Mouse (Mus musculus): ENCODE measurements at regions not wholly inside any gene's neighbourhood (a gene's known extent, or its start where the extent isn't known, plus 50 kb on each side); places are given as distances from the start of the nearest gene placed in this dataset.

DNA sequence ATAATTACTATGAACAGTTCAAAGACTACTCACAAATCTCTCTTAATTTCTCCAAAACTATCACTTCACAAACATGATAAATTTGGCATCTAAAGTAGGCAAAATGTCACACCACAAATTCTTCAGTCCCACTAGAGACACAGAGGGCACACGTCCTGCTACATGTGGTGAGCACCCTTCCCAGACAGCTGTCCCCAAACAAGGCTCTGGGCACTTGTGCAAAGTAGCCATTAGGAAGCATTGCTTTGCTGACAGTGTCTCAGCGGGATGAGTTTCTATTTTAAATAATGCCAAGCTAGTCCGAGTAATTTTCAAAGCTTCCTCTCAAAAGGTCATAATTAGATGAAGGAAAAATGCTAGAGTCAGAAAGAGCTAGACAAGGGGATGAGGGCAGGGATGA is 169.1 kb upstream of the Fn1 start:
- Histone ChIP-seq H3K36me3 (ENCODE audit: control insufficient read depth, insufficient read depth, low read length) (no peaks in the 10 kb centered on the region), H3K4me1 (ENCODE audit: control insufficient read depth, insufficient read depth, low read length) (no peaks in the 10 kb centered on the region), H3K27me3 (ENCODE audit: control insufficient read depth, insufficient read depth, low read length) (no peaks in the 10 kb centered on the region), H3K27ac (no peak overlapping the region), H3K4me3 (no peak overlapping the region), H3K9ac (ENCODE audit: low read depth, low read length) (no peak overlapping the region), H3K79me2 (replicated peaks; ENCODE audit: control insufficient read depth, insufficient read depth, low read length) (no peaks in the 10 kb centered on the region)
- no peak for TF ChIP-seq EP300 (IDR thresholded peaks at IDR 0.05; ENCODE audit: insufficient read depth, low read depth, low read length)
- TF ChIP-seq CTCF (IDR thresholded peaks at IDR 0.05), result no peak
- no peak for TF ChIP-seq POLR2A (IDR thresholded peaks at IDR 0.05; ENCODE audit: insufficient read depth, low read depth, low read length)
- no peak for DNase-seq
- intact Hi-C loops (cut with DNase I), result no loop called here
- WGBS, result 47% methylated on average over 3 of the region's 3 CpGs

DNA sequence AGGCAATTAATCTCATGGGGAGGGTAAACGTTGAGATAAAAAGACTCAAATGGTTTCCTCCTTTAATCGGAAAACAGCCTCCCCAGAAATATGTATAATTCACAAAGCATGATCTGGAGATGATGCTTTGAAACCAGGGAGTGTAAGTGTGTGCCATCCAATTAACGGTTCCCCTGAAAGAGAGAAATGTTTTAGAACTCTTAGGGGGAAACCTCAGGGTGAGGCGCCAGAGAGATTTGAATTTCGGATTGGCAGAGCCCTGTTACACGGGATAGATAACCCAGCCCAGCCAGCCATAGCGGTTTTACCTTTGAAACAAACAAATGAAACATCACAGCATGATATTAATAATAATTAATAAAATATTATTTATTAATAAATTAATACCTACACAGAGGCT is 168.1 kb upstream of the Fn1 start:
- no peaks in the 10 kb centered on the region for H3K27me3 ChIP-seq (ENCODE audit: control insufficient read depth, insufficient read depth, low read length)
- no peak for TF ChIP-seq CTCF (IDR thresholded peaks at IDR 0.05)
- no peak for DNase-seq
- H3K36me3 ChIP-seq (ENCODE audit: control insufficient read depth, insufficient read depth, low read length), result no peaks in the 10 kb centered on the region
- no peak overlapping the region for H3K27ac ChIP-seq
- no peak overlapping the region for H3K9ac ChIP-seq (ENCODE audit: low read depth, low read length)
- H3K4me3 ChIP-seq, result no peak overlapping the region
- intact Hi-C loops (cut with DNase I), result no loop called here
- H3K4me1 ChIP-seq (ENCODE audit: control insufficient read depth, insufficient read depth, low read length), result no peaks in the 10 kb centered on the region
- H3K79me2 ChIP-seq (replicated peaks; ENCODE audit: control insufficient read depth, insufficient read depth, low read length), result no peaks in the 10 kb centered on the region
- 76% methylated on average over 7 of the region's 7 CpGs for WGBS

DNA sequence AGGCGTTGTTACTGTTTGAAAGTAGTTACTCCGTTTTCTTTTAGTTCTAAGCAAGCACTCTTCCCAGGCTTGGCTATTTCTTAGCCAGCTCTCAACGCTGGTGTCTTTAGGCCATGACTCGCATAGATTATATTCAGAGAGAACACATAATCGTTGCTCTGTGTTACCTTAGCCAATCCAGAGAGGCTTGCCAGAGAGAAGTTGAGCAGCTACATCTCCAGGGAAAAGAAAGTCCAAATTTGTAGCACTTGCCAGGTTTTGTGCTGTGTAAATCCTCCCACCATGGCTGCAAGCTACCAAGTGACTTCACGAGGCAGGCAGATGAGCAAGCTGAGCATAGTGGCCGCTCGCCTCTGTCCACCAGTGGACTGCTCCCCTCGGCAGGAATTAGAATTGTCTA is 163.3 kb upstream of the Fn1 start:
- no peaks in the 10 kb centered on the region for H3K4me1 ChIP-seq (ENCODE audit: control insufficient read depth, insufficient read depth, low read length)
- no peaks in the 10 kb centered on the region for H3K79me2 ChIP-seq (replicated peaks; ENCODE audit: control insufficient read depth, insufficient read depth, low read length)
- no peak overlapping the region for H3K9ac ChIP-seq (ENCODE audit: low read depth, low read length)
- 70% methylated on average over 9 of the region's 9 CpGs for WGBS
- no peaks in the 10 kb centered on the region for H3K27me3 ChIP-seq (ENCODE audit: control insufficient read depth, insufficient read depth, low read length)
- peak in 1 of 2 experiments; percentile 5 for DNase-seq
- no peak overlapping the region for H3K4me3 ChIP-seq
- TF ChIP-seq POLR2A (IDR thresholded peaks at IDR 0.05; ENCODE audit: insufficient read depth, low read depth, low read length) (no peak), CTCF (IDR thresholded peaks at IDR 0.05) (no peak), EP300 (IDR thresholded peaks at IDR 0.05; ENCODE audit: insufficient read depth, low read depth, low read length) (no peak)
- no peaks in the 10 kb centered on the region for H3K36me3 ChIP-seq (ENCODE audit: control insufficient read depth, insufficient read depth, low read length)
- no peak overlapping the region for H3K27ac ChIP-seq
- intact Hi-C loops (cut with DNase I), result no loop called here

DNA sequence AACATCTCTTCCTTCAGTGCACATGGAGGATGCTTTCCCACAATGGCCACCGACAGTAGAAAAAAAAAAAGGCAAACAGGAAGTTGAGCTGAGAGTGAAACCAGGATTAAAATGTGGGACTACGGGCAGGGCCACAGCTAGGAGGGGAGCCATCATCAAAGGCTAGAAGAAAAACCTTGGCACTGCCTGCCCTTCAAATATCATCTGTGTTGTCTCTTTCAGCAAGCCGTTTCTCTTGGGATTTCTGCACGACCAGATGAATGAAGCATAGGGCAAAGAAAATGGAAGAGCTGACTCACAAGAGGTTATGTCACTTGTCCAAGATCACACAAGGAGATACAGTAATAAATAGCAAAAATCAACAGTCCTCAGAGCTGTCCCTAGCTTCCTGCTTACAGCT is 161.1 kb upstream of the Fn1 start:
- no peak overlapping the region for H3K27ac ChIP-seq
- no peaks in the 10 kb centered on the region for H3K79me2 ChIP-seq (replicated peaks; ENCODE audit: control insufficient read depth, insufficient read depth, low read length)
- H3K36me3 ChIP-seq (ENCODE audit: control insufficient read depth, insufficient read depth, low read length), result no peaks in the 10 kb centered on the region
- no peak overlapping the region for H3K4me3 ChIP-seq
- H3K9ac ChIP-seq (ENCODE audit: low read depth, low read length), result no peak overlapping the region
- DNase-seq, result no peak
- TF ChIP-seq EP300 (IDR thresholded peaks at IDR 0.05; ENCODE audit: insufficient read depth, low read depth, low read length), result no peak
- TF ChIP-seq CTCF (IDR thresholded peaks at IDR 0.05), result no peak
- no peak for TF ChIP-seq POLR2A (IDR thresholded peaks at IDR 0.05; ENCODE audit: insufficient read depth, low read depth, low read length)
- 45% methylated on average over 4 of the region's 4 CpGs for WGBS
- no peaks in the 10 kb centered on the region for H3K27me3 ChIP-seq (ENCODE audit: control insufficient read depth, insufficient read depth, low read length)
- intact Hi-C loops (cut with DNase I), result no loop called here
- no peaks in the 10 kb centered on the region for H3K4me1 ChIP-seq (ENCODE audit: control insufficient read depth, insufficient read depth, low read length)

DNA sequence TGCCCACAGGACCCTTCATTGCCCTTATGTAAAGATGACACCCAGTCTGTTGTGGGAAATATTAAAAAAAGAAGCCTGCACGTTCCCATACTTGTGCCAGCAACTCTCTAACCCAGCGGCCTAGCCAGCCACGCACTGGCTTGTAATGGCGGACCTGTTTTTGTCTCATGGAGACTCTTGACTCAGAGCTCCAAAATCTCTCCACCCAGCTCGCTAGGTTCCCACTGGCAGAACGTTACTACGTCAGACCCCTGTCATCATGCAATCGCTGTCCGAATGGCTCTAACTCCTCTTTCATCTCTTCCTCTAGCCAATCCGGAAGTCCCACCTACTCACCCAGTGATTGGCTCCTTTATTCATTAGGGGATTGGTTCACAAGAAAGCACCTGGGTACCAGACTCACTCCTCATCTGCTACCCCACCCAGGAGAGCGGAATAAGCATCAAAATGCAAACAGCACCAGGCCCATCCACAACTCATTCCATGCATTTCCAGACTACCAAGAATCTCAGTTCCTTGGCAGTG is 159.2 kb upstream of the Fn1 start:
- no peak overlapping the region for H3K9ac ChIP-seq (ENCODE audit: low read depth, low read length)
- H3K4me3 ChIP-seq, result no peak overlapping the region
- H3K79me2 ChIP-seq (replicated peaks; ENCODE audit: control insufficient read depth, insufficient read depth, low read length), result no peaks in the 10 kb centered on the region
- no peaks in the 10 kb centered on the region for H3K27me3 ChIP-seq (ENCODE audit: control insufficient read depth, insufficient read depth, low read length)
- H3K36me3 ChIP-seq (ENCODE audit: control insufficient read depth, insufficient read depth, low read length), result no peaks in the 10 kb centered on the region
- intact Hi-C loops (cut with DNase I), result no loop called here
- no peak overlapping the region for H3K27ac ChIP-seq
- DNase-seq, result no peak
- H3K4me1 ChIP-seq (ENCODE audit: control insufficient read depth, insufficient read depth, low read length), result no peaks in the 10 kb centered on the region
- 95% methylated on average over 11 of the region's 11 CpGs for WGBS
- TF ChIP-seq EP300 (IDR thresholded peaks at IDR 0.05; ENCODE audit: insufficient read depth, low read depth, low read length) (no peak), CTCF (IDR thresholded peaks at IDR 0.05) (no peak), POLR2A (IDR thresholded peaks at IDR 0.05; ENCODE audit: insufficient read depth, low read depth, low read length) (no peak)

DNA sequence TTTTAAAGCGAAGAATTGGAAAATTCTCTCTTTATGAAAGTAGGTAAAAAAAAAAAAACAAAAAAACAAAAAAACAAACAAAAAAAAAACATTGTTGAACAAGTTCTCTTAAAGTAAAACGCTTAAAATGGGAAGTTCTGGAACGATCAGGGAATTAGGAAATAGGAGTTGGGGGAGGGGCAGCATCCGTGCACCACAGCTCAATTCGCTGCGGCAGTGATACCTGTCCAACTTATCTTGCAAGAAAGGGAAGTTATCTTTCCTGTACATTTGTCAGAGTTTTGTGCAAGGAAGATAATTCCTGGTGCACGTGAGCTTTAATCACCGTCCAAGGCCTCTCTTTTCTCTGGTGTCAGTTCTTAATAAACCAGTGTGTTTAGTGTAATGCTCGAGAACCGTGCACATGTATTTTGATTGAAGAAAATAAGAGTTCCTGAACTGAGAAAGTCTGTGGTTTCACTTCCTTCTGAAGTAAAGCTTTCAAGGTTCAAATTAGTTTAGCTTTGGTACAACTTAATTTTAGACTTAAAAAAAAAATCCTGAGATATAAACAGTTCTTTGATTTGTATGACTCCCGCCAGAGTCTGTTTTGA is 158.3 kb upstream of the Fn1 start:
- intact Hi-C loops (cut with DNase I), result no loop called here
- no peak for TF ChIP-seq POLR2A (IDR thresholded peaks at IDR 0.05; ENCODE audit: insufficient read depth, low read depth, low read length)
- H3K4me3 ChIP-seq, result no peak overlapping the region
- WGBS, result 82% methylated on average over 11 of the region's 11 CpGs
- H3K79me2 ChIP-seq (replicated peaks; ENCODE audit: control insufficient read depth, insufficient read depth, low read length), result no peaks in the 10 kb centered on the region
- no peak for DNase-seq
- H3K27ac ChIP-seq, result no peak overlapping the region
- H3K4me1 ChIP-seq (ENCODE audit: control insufficient read depth, insufficient read depth, low read length), result no peaks in the 10 kb centered on the region
- no peaks in the 10 kb centered on the region for H3K27me3 ChIP-seq (ENCODE audit: control insufficient read depth, insufficient read depth, low read length)
- H3K36me3 ChIP-seq (ENCODE audit: control insufficient read depth, insufficient read depth, low read length), result no peaks in the 10 kb centered on the region
- H3K9ac ChIP-seq (ENCODE audit: low read depth, low read length), result no peak overlapping the region
